In genomic region chr14:79157451-79158218, GRCm38 (mm10) we compare ENCODE assay signal across 8 mouse cellular contexts.
DNase-seq lines count a peak whose midpoint lies in the region; ATAC-seq and TF ChIP-seq lines count a peak whose summit lies in the region.

No protein-coding gene starts in this region.

- no peak for TF ChIP-seq POLR2A in lung, adult 2 months (IDR thresholded peaks at IDR 0.05; ENCODE audit: borderline replicate concordance, extremely low read depth, low read depth, low read length)

- 25% methylated on average over 16 of the region's 17 CpGs for WGBS in intestine, embryonic 14.5 days
- 36% methylated on average over 15 of the region's 17 CpGs for WGBS in intestine, postnatal 0 days
- 27% methylated on average over 15 of the region's 17 CpGs for WGBS in forebrain, postnatal 0 days
- WGBS in hindbrain, embryonic 15.5 days = 55% methylated on average over 15 of the region's 17 CpGs
- WGBS in lung, adult 2 months = 22% methylated on average over 17 of the region's 17 CpGs
- WGBS in stomach, postnatal 0 days = 33% methylated on average over 15 of the region's 17 CpGs

- no peaks in the 10 kb centered on the region for H3K27me3 ChIP-seq in intestine, embryonic 14.5 days (replicated peaks; ENCODE audit: control insufficient read depth, insufficient read depth, low read length)
- H3K27me3 ChIP-seq in intestine, postnatal 0 days (replicated peaks; ENCODE audit: control insufficient read depth, insufficient read depth, low read length) = no peaks in the 10 kb centered on the region
- H3K27me3 ChIP-seq in forebrain, postnatal 0 days (ENCODE audit: insufficient read depth, low read length) = no peaks in the 10 kb centered on the region
- no peaks in the 10 kb centered on the region for H3K27me3 ChIP-seq in hindbrain, embryonic 15.5 days
- H3K27me3 ChIP-seq in stomach, postnatal 0 days (ENCODE audit: control insufficient read depth, insufficient read depth, low read length) = no peaks in the 10 kb centered on the region

- TF ChIP-seq EP300 in stomach, postnatal 0 days (optimal IDR thresholded peaks at IDR 0.05) = no peak

- no peak overlapping the region; the same call in 1 of the 2 replicates for H3K27ac ChIP-seq in intestine, embryonic 14.5 days (ENCODE audit: low read depth)
- no peak overlapping the region for H3K27ac ChIP-seq in intestine, postnatal 0 days (ENCODE audit: low read depth, low read length)
- H3K27ac ChIP-seq in forebrain, postnatal 0 days (ENCODE audit: low read depth, low read length) = no peak overlapping the region
- H3K27ac ChIP-seq in hindbrain, embryonic 15.5 days (replicated peaks) = 0 out of 2 replicates have a peak overlapping the region, but pooled peaks have one; percentile 4
- H3K27ac ChIP-seq in stomach, postnatal 0 days (replicated peaks) = peak overlapping the region; percentile 30; the same call in 1 of the 2 replicates

- no peak overlapping the region for H3K4me2 ChIP-seq in intestine, embryonic 14.5 days (ENCODE audit: low read length)
- no peak overlapping the region for H3K4me2 ChIP-seq in intestine, postnatal 0 days (replicated peaks; ENCODE audit: low read depth)
- no peak overlapping the region for H3K4me2 ChIP-seq in forebrain, postnatal 0 days (ENCODE audit: low read depth)
- H3K4me2 ChIP-seq in hindbrain, embryonic 15.5 days = no peak overlapping the region
- H3K4me2 ChIP-seq in stomach, postnatal 0 days (replicated peaks; ENCODE audit: low read depth) = 0 out of 2 replicates have a peak overlapping the region, but pooled peaks have one; percentile 8

- no peak for TF ChIP-seq CTCF in intestine, postnatal 0 days (IDR thresholded peaks at IDR 0.05; ENCODE audit: low read depth)
- TF ChIP-seq CTCF in forebrain, postnatal 0 days (IDR thresholded peaks at IDR 0.05; ENCODE audit: low read depth) = no peak
- no peak for TF ChIP-seq CTCF in lung, adult 2 months (IDR thresholded peaks at IDR 0.05; ENCODE audit: insufficient read depth, low read length)
- no peak for TF ChIP-seq CTCF in stomach, postnatal 0 days (IDR thresholded peaks at IDR 0.05; ENCODE audit: low read depth)

- no peak for DNase-seq in intestine, embryonic 14.5 days (ENCODE audit: low spot score)
- DNase-seq in forebrain, postnatal 0 days = no peak
- DNase-seq in lung, adult 2 months = peak; percentile 25
- peak; percentile 22 for DNase-seq in stomach, postnatal 0 days (ENCODE audit: low spot score)
- no peak for DNase-seq in layer of hippocampus, adult 8-10 months (ENCODE audit: low spot score in 2 of 2)

- H3K4me3 ChIP-seq in intestine, embryonic 14.5 days (ENCODE audit: low read depth, low read length) = no peak overlapping the region
- H3K4me3 ChIP-seq in intestine, postnatal 0 days (ENCODE audit: low read depth, low read length) = no peak overlapping the region
- no peak overlapping the region for H3K4me3 ChIP-seq in forebrain, postnatal 0 days (ENCODE audit: low read depth, low read length)
- H3K4me3 ChIP-seq in hindbrain, embryonic 15.5 days = no peak overlapping the region
- no peak overlapping the region for H3K4me3 ChIP-seq in lung, adult 2 months (replicated peaks; ENCODE audit: extremely low read depth, low read depth, low read length)
- no peak overlapping the region for H3K4me3 ChIP-seq in stomach, postnatal 0 days (ENCODE audit: low read depth, low read length)

- peaks cover 10% of the 10 kb centered on the region; the same call in 1 of the 2 replicates for H3K4me1 ChIP-seq in intestine, embryonic 14.5 days (replicated peaks; ENCODE audit: control insufficient read depth, insufficient read depth, low read length)
- H3K4me1 ChIP-seq in intestine, postnatal 0 days (replicated peaks; ENCODE audit: control insufficient read depth, insufficient read depth, low read length) = no peaks in the 10 kb centered on the region
- H3K4me1 ChIP-seq in forebrain, postnatal 0 days (ENCODE audit: insufficient read depth) = 0 out of 2 replicates have a peak, but pooled peaks cover 3% of the 10 kb centered on the region
- H3K4me1 ChIP-seq in hindbrain, embryonic 15.5 days (replicated peaks) = peaks cover 13% of the 10 kb centered on the region
- H3K4me1 ChIP-seq in lung, adult 2 months (ENCODE audit: control insufficient read depth, insufficient read depth, low read length) = peaks cover 11% of the 10 kb centered on the region
- H3K4me1 ChIP-seq in stomach, postnatal 0 days (replicated peaks; ENCODE audit: control insufficient read depth, insufficient read depth) = no peaks in the 10 kb centered on the region

- H3K9ac ChIP-seq in intestine, embryonic 14.5 days (ENCODE audit: low read length) = no peak overlapping the region
- no peak overlapping the region for H3K9ac ChIP-seq in intestine, postnatal 0 days (ENCODE audit: low read depth, low read length)
- H3K9ac ChIP-seq in forebrain, postnatal 0 days = no peak overlapping the region
- no peak overlapping the region for H3K9ac ChIP-seq in hindbrain, embryonic 15.5 days
- no peak overlapping the region for H3K9ac ChIP-seq in stomach, postnatal 0 days (ENCODE audit: low read length)

- no peaks in the 10 kb centered on the region for H3K36me3 ChIP-seq in intestine, embryonic 14.5 days (ENCODE audit: control insufficient read depth, insufficient read depth, low read length)
- H3K36me3 ChIP-seq in intestine, postnatal 0 days (ENCODE audit: control insufficient read depth, insufficient read depth) = peaks cover 29% of the 10 kb centered on the region
- peaks cover 5% of the 10 kb centered on the region; the same call in 1 of the 2 replicates for H3K36me3 ChIP-seq in forebrain, postnatal 0 days (ENCODE audit: insufficient read depth)
- no peaks in the 10 kb centered on the region for H3K36me3 ChIP-seq in hindbrain, embryonic 15.5 days
- no peaks in the 10 kb centered on the region for H3K36me3 ChIP-seq in stomach, postnatal 0 days (ENCODE audit: control insufficient read depth, insufficient read depth, low read length)

- H3K9me3 ChIP-seq in intestine, embryonic 14.5 days (ENCODE audit: control insufficient read depth, low read length) = no peaks in the 10 kb centered on the region
- no peaks in the 10 kb centered on the region for H3K9me3 ChIP-seq in intestine, postnatal 0 days (ENCODE audit: control insufficient read depth)
- H3K9me3 ChIP-seq in forebrain, postnatal 0 days (ENCODE audit: low read length) = no peaks in the 10 kb centered on the region
- no peaks in the 10 kb centered on the region for H3K9me3 ChIP-seq in hindbrain, embryonic 15.5 days
- H3K9me3 ChIP-seq in stomach, postnatal 0 days (ENCODE audit: control insufficient read depth, low read length) = no peaks in the 10 kb centered on the region

- 0 out of 2 replicates have a peak, but pooled peaks have one; percentile 37 for ATAC-seq in intestine, embryonic 14.5 days (replicated peaks; ENCODE audit: low FRiP score, low TSS enrichment, low read depth)
- no peak for ATAC-seq in intestine, postnatal 0 days
- ATAC-seq in forebrain, postnatal 0 days = peak; percentile 52
- peak; percentile 62 for ATAC-seq in hindbrain, embryonic 15.5 days (ENCODE audit: low FRiP score, low read depth)
- peak; percentile 51; the same call in 1 of the 2 replicates for ATAC-seq in stomach, postnatal 0 days (ENCODE audit: low FRiP score, low TSS enrichment)
- ATAC-seq in megakaryocyte progenitor cell, adult 5-6 weeks (replicated peaks; ENCODE audit: poor library complexity) = no peak

Comparison
In these comparisons a context has a peak if more than half of its experiments do, and no peak if none do; other contexts are left out.
1. ATAC-seq: peak in intestine, embryonic 14.5 days (single experiment), forebrain, postnatal 0 days (single experiment), hindbrain, embryonic 15.5 days (single experiment) and stomach, postnatal 0 days (single experiment); none in intestine, postnatal 0 days (single experiment) and megakaryocyte progenitor cell, adult 5-6 weeks (single experiment).
2. DNase-seq: peak in lung, adult 2 months (single experiment) and stomach, postnatal 0 days (single experiment); none in intestine, embryonic 14.5 days (single experiment), forebrain, postnatal 0 days (single experiment) and layer of hippocampus, adult 8-10 months (0 of 2).
3. H3K27ac ChIP-seq: peak in hindbrain, embryonic 15.5 days (single experiment) and stomach, postnatal 0 days (single experiment); none in intestine, embryonic 14.5 days (single experiment), intestine, postnatal 0 days (single experiment) and forebrain, postnatal 0 days (single experiment).